Mouse (Mus musculus): ENCODE measurements at regions not wholly inside any gene's neighbourhood (a gene's known extent, or its start where the extent isn't known, plus 50 kb on each side); places are given as distances from the start of the nearest gene placed in this dataset.

DNA sequence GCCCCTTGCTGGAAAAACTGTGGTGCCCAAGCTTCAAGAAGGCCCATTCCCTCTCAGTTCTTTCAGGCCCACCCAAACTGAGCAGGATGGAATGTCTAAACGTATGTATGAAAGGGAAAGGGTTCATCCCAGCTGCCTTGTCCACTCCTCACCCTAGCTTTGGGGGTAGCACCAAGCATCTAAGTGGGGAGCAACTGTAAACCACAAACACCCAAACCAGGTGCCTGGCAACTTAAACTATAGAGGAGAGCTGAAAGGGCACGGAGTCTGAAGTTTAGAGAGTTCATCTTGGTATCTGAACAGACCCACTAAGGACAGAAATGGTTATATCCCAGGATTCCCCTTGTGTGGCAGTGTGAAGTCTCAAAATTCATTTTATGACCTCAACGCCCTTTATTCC lies 90.1 kb upstream of the Ssbp2 start:
- DNase-seq (ENCODE audit: low spot score in 2 of 2), result no peak

DNA sequence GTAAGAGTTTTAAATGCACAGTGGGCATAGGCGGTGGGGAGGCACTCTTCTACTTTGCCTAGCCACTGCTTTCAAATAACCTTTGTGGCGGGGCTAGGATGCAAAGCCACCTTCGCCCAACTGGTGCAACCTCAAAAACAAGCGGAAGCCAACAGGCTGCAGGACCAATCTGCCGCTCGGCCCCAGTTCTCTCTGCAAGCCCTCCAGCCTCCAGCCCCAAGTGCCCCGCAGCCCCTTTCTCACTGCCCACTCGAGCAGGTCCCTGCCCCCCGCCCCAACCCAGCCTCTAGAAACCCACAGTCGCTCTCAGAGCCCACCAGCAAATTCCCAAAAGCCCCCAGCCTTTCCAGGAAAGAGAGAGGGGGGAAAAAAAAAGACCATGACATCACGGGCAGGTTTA lies 89.6 kb upstream of the Ssbp2 start:
- DNase-seq (ENCODE audit: low spot score in 2 of 2), result no peak

DNA sequence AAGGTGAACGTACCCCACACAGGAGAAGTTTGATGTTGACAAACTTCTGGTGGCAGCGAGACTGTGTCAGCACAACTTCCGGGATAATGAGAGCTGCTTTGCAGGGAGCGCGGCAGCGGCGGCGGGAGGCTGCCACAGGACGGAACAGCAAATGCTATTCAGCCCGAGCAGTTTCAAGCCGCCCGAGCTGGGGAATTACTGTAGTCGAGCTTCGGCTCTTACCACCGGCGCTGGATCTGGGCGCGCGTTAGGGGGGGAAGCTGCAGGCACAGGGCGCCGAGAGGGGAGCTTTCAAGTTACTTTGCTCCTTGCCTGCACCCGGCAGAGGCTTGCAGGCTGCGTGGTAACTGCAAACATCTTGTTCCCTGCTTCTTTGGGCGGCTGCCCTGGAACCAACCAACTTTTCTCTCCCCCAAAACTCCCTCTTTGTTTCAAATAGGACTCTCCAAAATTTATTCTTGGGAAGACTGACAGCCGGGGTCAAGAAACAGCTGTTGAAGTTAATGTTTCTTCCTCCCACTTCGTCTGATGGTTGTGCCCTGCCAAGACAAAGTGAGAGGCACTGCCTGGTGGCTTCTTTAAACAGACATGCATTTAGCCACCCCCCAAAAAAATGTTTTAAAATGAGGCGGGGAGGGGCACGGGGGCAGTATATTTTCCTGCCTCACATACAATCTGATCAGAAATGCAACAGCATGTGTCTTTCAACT lies 89.0 kb upstream of the Ssbp2 start:
- peak; percentile 91 to 97 for DNase-seq (ENCODE audit: low spot score in 2 of 2)

DNA sequence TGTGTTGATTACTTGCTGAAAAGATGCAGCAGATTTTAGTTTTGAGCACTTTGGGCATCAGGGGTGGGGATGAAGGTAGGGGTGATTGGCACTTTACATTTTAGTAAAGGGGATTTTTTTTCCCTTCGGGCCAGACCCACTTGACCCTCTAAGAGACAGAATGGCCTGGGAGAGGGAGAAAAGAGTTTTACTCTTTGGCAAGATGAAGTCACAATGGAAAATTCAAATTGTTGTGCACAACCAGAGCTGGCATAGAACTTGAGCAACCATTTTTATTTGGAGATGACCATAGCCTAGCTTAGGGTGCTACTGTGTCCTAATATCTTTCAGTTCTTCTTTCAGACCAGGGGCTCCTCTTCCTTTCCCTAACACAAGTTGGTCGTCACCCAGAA lies 88.5 kb upstream of the Ssbp2 start:
- DNase-seq (ENCODE audit: low spot score in 2 of 2), result no peak

DNA sequence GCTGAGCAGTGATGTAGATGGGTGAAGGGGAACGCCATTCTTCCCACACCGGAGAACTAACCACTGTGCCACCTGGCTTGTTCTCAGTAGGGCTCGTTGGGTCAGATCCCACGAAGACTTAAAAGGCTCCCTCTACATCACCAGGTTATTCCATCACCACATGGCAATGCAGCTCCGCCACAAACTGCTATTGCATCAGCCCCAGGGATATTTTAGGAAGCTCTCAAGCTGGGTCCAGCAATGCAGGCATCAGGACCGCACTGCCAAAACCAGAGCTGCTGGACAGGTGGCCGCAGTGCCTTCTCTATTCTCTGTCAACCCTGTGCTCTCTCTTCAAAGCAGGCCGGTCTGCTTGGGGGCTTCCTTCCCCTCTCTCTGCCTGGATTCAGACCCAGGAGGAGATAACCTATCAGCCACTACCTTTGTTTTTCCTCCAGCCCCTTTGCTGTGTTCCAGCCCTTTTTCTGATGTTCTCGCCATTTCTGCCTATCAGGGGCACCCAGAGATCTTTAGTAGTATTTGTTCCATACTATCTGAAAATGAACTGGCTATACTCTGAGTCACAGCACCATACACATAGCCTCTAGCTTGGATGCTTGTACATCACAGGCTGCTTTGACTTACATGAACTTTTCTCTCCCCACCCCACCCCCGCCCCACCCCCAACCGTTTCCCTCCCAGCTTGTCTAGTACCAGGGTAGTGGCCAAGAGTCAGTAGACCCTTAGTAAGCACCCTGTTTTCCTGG lies 87.8 kb upstream of the Ssbp2 start:
- DNase-seq (ENCODE audit: low spot score in 2 of 2), result no peak

DNA sequence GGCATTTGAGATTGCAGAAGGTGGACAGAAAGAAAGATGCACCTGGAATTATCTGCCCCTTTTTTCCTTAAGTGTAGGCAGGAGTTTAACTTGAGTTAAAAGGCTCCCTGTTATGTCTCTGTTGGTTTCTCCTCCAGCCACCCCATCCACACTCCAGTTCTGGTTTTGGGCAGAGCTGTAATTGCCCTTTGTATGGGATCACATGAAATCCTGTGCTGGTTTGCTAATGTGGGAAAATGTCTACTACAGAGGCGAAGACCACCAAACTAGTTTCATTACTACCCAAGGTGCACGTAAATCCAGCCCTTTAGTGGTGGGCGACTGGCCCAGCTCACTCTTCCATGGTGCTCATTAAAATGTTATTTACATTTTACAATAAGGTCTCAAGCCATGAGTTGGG lies 85.9 kb upstream of the Ssbp2 start:
- no peak for DNase-seq (ENCODE audit: low spot score in 2 of 2)

DNA sequence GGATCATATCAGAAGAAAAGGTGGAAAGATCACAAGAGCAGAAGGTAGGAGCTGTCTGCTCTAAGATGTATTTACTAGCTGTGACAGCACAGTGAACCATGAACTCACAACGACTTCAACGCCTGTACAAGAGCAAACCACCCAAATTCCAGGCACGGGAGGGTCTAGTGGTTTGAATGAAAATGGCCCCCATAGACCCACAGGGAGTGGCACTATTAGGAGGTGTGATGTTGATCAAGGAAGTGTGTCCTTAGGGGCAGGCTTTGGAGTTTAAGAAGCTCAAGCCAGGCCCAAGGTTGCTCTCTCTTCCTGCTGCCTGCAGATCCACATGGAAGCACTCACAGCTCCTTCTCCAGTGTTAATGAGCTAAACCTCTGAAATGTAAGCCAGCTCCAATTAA lies 83.5 kb upstream of the Ssbp2 start:
- DNase-seq (ENCODE audit: low spot score in 2 of 2), result no peak

DNA sequence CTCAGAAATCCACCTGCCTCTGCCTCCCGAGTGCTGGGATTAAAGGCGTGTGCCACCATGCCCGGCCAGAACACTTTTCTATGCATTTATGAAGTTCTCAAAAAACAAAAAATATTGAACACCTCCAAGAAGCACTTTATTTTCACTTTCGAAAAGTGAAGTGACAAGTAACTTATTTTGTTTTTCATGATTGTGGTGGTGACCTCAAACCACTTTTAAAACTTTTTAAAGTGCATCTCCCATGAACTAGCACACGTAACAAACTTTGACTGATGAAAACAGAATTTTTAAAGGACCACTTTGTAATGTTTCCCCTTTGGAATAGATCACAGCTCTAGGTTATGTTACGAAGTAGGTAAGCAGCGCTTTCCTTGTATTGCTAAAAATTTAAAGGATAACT lies 82.7 kb upstream of the Ssbp2 start:
- DNase-seq (ENCODE audit: low spot score in 2 of 2), result no peak

DNA sequence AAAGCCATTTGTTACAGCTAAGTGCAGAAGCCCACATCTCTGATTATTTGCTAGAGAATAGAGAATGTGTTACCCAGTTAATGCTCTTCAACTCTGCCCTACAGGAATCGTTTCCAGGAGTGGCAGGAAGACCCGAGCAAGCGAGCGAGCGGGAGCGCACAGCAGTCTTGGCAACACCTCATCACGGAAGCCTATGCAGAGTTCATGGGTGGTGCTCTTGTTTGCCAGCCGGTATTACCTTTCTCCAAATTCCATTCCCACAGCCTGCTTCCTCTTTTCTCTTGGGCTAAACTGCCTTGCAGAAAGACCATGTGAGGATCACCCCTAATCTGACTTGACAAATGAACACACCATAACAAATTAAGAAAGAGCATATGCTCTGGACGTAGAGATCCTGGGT lies 82.1 kb upstream of the Ssbp2 start:
- DNase-seq (ENCODE audit: low spot score in 2 of 2), result no peak

DNA sequence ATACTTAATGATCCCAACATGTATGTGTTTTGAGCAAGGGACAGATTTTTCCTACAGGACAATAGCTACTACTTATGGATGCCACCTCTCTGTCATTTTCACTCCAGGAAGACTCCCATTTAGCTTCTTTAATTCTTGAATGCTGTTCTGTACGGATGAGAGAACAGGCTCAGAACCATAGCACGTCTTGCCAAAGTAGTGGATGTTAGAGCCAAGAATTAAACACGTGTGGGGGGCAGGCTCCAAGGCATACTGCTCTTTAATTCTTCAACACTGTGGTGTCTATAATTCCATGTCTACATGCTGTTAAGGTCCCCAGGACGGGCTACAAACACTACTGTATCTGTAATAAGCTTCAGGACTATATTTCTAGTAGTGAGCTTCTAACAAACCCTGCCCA lies 74.7 kb upstream of the Ssbp2 start:
- DNase-seq (ENCODE audit: low spot score in 2 of 2), result no peak

DNA sequence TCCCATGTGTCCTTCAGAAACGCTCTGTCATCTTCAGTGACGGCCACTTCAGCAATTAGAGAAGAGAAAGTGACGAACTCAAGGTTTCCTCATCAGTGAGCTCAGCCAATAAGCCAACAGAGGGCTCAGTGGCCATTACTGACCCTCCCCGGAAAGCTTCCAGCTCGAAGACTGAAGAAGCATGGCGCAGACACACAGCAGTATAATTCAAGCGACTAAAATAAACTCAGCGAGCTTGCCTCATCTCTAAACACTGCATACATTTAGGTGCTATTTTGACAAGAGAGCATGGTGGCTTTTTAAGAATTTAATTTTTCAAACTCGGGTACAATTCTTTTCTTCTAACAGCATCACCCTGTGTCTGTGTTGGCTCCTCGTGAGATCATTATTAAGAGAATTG lies 72.2 kb upstream of the Ssbp2 start:
- DNase-seq (ENCODE audit: low spot score in 2 of 2), result peak in 1 of 2 experiments; percentile 53

DNA sequence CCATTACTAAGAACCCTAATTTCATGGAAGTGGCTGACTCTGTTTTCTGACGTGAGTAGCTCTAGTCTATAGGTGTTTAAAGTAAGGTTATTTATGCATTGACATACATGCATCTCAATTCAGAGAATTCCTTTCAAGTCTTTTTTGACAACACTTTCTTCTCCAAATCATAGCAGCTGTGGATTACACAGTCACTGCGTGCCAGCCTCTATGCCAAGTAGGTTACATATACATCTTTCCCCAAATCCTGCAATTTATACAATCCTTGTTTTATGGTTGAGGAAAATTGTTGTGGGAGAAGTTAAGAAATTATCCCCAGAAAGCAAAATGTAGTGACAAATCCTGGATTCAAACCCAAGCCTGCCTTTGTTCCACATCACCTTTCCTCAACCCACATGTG lies 56.5 kb upstream of the Ssbp2 start:
- peak in 1 of 2 experiments; percentile 22 for DNase-seq (ENCODE audit: low spot score in 2 of 2)

DNA sequence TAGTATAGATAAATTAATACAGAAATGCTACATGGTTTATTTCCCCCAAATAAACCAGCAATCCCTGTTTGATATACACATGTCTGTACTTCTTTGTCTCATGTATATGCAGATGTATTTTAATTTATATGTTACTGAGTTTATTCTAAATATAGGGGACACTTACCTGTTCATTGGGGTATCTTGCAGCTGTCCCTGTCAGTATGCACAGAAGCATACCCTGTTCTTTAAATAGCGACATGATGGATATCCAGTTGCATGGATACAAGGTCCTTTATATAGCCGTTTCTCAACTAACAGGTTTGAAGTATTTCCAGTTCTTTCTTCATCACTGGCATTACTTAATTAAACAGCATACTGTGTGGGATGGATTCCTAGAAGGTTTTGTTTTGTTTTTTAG lies 55.1 kb upstream of the Ssbp2 start:
- no peak for DNase-seq (ENCODE audit: low spot score in 2 of 2)

DNA sequence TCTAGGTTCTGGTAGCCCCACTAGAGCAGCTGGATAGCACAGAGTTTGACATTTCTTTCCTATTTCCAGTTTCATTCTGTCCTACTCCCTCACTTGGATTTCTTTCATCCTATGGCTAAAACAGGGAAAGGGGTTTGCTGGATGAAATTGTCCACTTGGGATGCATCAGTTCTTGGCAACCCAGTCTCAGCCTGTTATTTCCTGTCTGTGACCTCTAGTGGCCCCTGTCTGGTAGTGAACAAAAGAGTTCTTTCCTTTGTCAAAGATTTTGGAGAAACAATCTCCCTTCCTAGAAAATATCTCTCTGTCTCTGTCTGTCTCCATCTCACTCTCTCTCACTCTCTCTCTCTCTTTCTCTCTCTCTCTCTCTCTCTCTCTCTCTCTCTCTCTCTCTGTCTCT lies 50.0 kb upstream of the Ssbp2 start:
- no peak for DNase-seq (ENCODE audit: low spot score in 2 of 2)

Data from frontal cortex, postnatal 36 days (tissue).